Mouse (Mus musculus) C2C12 (cell line): ENCODE results near the gene P4ha2. TPM values are rescaled to one million over a fixed set of nuclear protein-coding genes. Genes with fewer than 3 reads are reported as not detected.

Source experiments
- H3K27me3 ChIP-seq: one replicate; pipeline ENCODE4 v1.6.1; 2011; ENCODE audit not compliant: control insufficient read depth, insufficient read depth, insufficient read length
- H3K36me3 ChIP-seq: one replicate; pipeline ENCODE4 v1.6.1; 2011; ENCODE audit not compliant: control insufficient read depth, insufficient read depth
- H3K4me3 ChIP-seq: one replicate; pipeline ENCODE4 v1.5.1; 2011; ENCODE audit warnings: mild to moderate bottlenecking, control low read depth; ENCODE audit not compliant: poor library complexity, insufficient read depth, severe bottlenecking
- H3K79me2 ChIP-seq: one replicate; pipeline ENCODE4 v1.6.1; 2011; ENCODE audit not compliant: control insufficient read depth, insufficient read depth
- H3K79me3 ChIP-seq: one replicate; pipeline ENCODE4 v1.6.1; 2011; ENCODE audit warnings: low read depth, control low read depth
- H3ac ChIP-seq: one replicate; pipeline ENCODE3; 2011; ENCODE audit warnings: low read depth; ENCODE audit not compliant: control insufficient read depth, insufficient read length
- CEBPB ChIP-seq: IDR thresholded peaks from one replicate; pipeline ENCODE4 v1.6.1; 2011; ENCODE audit warnings: low read depth, mild to moderate bottlenecking, control low read depth, moderate library complexity
- CTCF ChIP-seq: IDR thresholded peaks from one replicate; pipeline ENCODE4 v1.5.1; 2011; ENCODE audit not compliant: control insufficient read depth, insufficient read depth, insufficient read length
- FOSL1 ChIP-seq: IDR thresholded peaks from one replicate; pipeline ENCODE4 v1.8.0; 2011; ENCODE audit warnings: mild to moderate bottlenecking, low read length; ENCODE audit not compliant: poor library complexity, insufficient read depth, severe bottlenecking
- MAX ChIP-seq: IDR thresholded peaks from one replicate; pipeline ENCODE4 v1.6.1; 2011; ENCODE audit warnings: mild to moderate bottlenecking, control low read depth
- MYOD1 ChIP-seq: IDR thresholded peaks from one replicate; pipeline ENCODE4 v1.6.1; 2011; ENCODE audit warnings: low read depth; ENCODE audit not compliant: control insufficient read depth, insufficient read length
- MYOG ChIP-seq: IDR thresholded peaks from one replicate; pipeline ENCODE4 v1.6.1; 2011; ENCODE audit not compliant: control insufficient read depth, insufficient read length; ENCODE audit errors: extremely low read depth
- USF1 ChIP-seq: IDR thresholded peaks from one replicate; pipeline ENCODE4 v1.6.1; 2011; ENCODE audit warnings: low read depth, mild to moderate bottlenecking, control low read depth, moderate library complexity
- polyA plus RNA-seq: library from polyadenylated mRNA; unstranded; fragments of >200 nt; fragmentation: generic; extraction: Trizol; gene quantifications from one replicate; pipeline ENCODE4 v1.2.1, GENCODE M21; 2012; ENCODE audit warnings: missing spikeins

The P4ha2 gene
- polyA plus RNA-seq, 1 experiment: 26.4 TPM

DNA sequence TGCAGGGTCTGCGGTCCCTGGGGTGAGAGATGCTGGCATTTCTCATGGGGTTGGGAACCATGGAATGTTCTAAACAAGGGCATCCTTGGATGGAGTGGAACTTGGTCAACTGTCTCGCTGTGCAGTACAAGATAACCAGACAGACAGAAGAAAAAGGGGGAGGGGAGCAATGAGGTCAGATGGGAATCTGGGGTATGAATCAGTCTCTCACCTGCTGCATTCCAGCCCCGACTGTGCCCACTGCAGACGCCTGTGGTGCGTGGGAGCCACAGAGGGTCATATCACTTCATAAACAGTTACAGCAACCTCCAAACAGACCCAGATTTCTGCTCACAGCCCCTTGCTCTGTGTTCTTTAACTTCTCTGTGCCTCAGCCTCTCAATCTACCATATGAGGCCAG lies 33.5 kb upstream of the P4ha2 start:
- H3K79me2 ChIP-seq: peaks cover 38% of the 10 kb centered on the region
- TF ChIP-seq MYOD1 (peak; percentile 71), MAX (no peak)
- peaks cover 2% of the 10 kb centered on the region for H3K36me3 ChIP-seq
- H3K79me3 ChIP-seq: peaks cover 3% of the 10 kb centered on the region
- no peak overlapping the region for H3K4me3 ChIP-seq
- H3K27me3 ChIP-seq: no peaks in the 10 kb centered on the region
- H3ac ChIP-seq: no peak overlapping the region

- H3K79me2 ChIP-seq: peaks cover 38% of the 10 kb centered on the region
- no peaks in the 10 kb centered on the region for H3K36me3 ChIP-seq
- TF ChIP-seq USF1 (no peak), MAX (peak; percentile 87), MYOD1 (peak; percentile 98)
- H3K79me3 ChIP-seq: peaks cover 3% of the 10 kb centered on the region
- H3ac ChIP-seq: peak overlapping the region; percentile 90
- no peaks in the 10 kb centered on the region for H3K27me3 ChIP-seq
- peak overlapping the region; percentile 48 for H3K4me3 ChIP-seq
Observed at GRCm38 (mm10) chr11:54067318-54067995, 32.4 kb upstream of the P4ha2 start.

GRCm38 (mm10) chr11:54067996-54068519 lies 31.8 kb upstream of the P4ha2 start:
- H3K79me2 ChIP-seq: peaks cover 38% of the 10 kb centered on the region
- H3K36me3 ChIP-seq: no peaks in the 10 kb centered on the region
- H3ac ChIP-seq: peak overlapping the region; percentile 90
- H3K27me3 ChIP-seq: no peaks in the 10 kb centered on the region
- peak overlapping the region; percentile 48 for H3K4me3 ChIP-seq
- H3K79me3 ChIP-seq: peaks cover 3% of the 10 kb centered on the region
- TF ChIP-seq MAX: no peak
- no peak for TF ChIP-seq CTCF
- TF ChIP-seq CEBPB: no peak
- no peak for TF ChIP-seq FOSL1
- no peak for TF ChIP-seq USF1
- TF ChIP-seq MYOD1: no peak
- no peak for TF ChIP-seq MYOG

- H3K36me3 ChIP-seq: no peaks in the 10 kb centered on the region
- peaks cover 36% of the 10 kb centered on the region for H3K79me2 ChIP-seq
- TF ChIP-seq MYOG (no peak), MAX (no peak), MYOD1 (no peak), FOSL1 (no peak), USF1 (no peak), CEBPB (no peak), CTCF (no peak)
- H3K4me3 ChIP-seq: peak within 1 kb of the TSS; percentile 48
- H3K27me3 ChIP-seq: no peaks in the 10 kb centered on the region
- peaks cover 3% of the 10 kb centered on the region for H3K79me3 ChIP-seq
- H3ac ChIP-seq: peak within 1 kb of the TSS; percentile 90
Observed at GRCm38 (mm10) chr11:54068520-54069371, 31.1 kb upstream of the P4ha2 start, which contains the start of gene Pdlim4. Gene Pdlim4 (minus strand): TSS chr11:54069014.

- no peak overlapping the region for H3ac ChIP-seq
- H3K79me2 ChIP-seq: peaks cover 5% of the 10 kb centered on the region
- no peak for TF ChIP-seq MAX
- no peak for TF ChIP-seq CEBPB
- TF ChIP-seq FOSL1: no peak
- TF ChIP-seq CTCF: no peak
- TF ChIP-seq USF1: no peak
- no peak for TF ChIP-seq MYOG
- no peak for TF ChIP-seq MYOD1
- no peaks in the 10 kb centered on the region for H3K27me3 ChIP-seq
- H3K79me3 ChIP-seq: no peaks in the 10 kb centered on the region
- no peaks in the 10 kb centered on the region for H3K36me3 ChIP-seq
- H3K4me3 ChIP-seq: no peak overlapping the region
Observed at GRCm38 (mm10) chr11:54071726-54072445, 28.0 kb upstream of the P4ha2 start.
